Mouse (Mus musculus) limb, embryonic 14.5 days (tissue): ENCODE measurements around the gene Rtn3. TPM values are rescaled to one million over a fixed set of nuclear protein-coding genes. Genes with fewer than 3 reads are reported as not detected.

Experiments used
- ATAC-seq: fragments of 200-750 bp; cut with Nextera tagmentation; 2 replicates; pipeline ENCODE4 v1.8.0; 2017; ENCODE audit warnings: low read depth, moderate number of reproducible peaks, moderate TSS enrichment; ENCODE audit not compliant: low FRiP score
- DNase-seq: peaks from one replicate; pipeline ENCODE4 v3.0.0-alpha.2; 2015; ENCODE audit warnings: low spot score
- H3K27ac ChIP-seq: fragments of 300-500 bp; sonication (generic); replicated peaks from 2 replicates; pipeline ENCODE4 v1.5.1; 2014; ENCODE audit warnings: low read depth, mild to moderate bottlenecking, low read length, moderate library complexity, mixed read lengths
- H3K27me3 ChIP-seq: fragments of 300-500 bp; sonication (generic); 2 replicates; pipeline ENCODE4 v1.6.1; 2014; ENCODE audit warnings: low read length, mixed read lengths; ENCODE audit not compliant: control insufficient read depth, insufficient read depth
- H3K36me3 ChIP-seq: fragments of 300-500 bp; sonication (generic); 2 replicates; pipeline ENCODE4 v1.6.1; 2014; ENCODE audit warnings: mild to moderate bottlenecking, low read length, moderate library complexity, mixed read lengths; ENCODE audit not compliant: control insufficient read depth, insufficient read depth
- H3K4me1 ChIP-seq: fragments of 300-500 bp; sonication (generic); 2 replicates; pipeline ENCODE4 v1.6.1; 2014; ENCODE audit warnings: antibody characterized with exemption, low read length, mixed read lengths; ENCODE audit not compliant: control insufficient read depth, insufficient read depth
- H3K4me2 ChIP-seq: fragments of 300-500 bp; sonication (generic); replicated peaks from 2 replicates; pipeline ENCODE4 v1.6.1; 2014; ENCODE audit warnings: low read depth, mild to moderate bottlenecking, low read length, moderate library complexity; ENCODE audit not compliant: severe bottlenecking
- H3K4me3 ChIP-seq: fragments of 300-500 bp; sonication (generic); replicated peaks from 2 replicates; pipeline ENCODE4 v1.5.1; 2014; ENCODE audit warnings: low read length
- H3K9ac ChIP-seq: fragments of 300-500 bp; sonication (generic); 2 replicates; pipeline ENCODE4 v1.6.1; 2014; ENCODE audit warnings: mild to moderate bottlenecking, low read depth, low read length, moderate library complexity; ENCODE audit not compliant: severe bottlenecking
- H3K9me3 ChIP-seq: fragments of 300-500 bp; sonication (generic); 2 replicates; pipeline ENCODE4 v1.6.1; 2016; ENCODE audit warnings: low read length; ENCODE audit not compliant: control insufficient read depth
- POLR2A ChIP-seq: fragments of 200-500 bp; IDR thresholded peaks from 2 replicates; pipeline ENCODE4 v1.8.0; 2012; ENCODE audit warnings: inconsistent platforms, mild to moderate bottlenecking, moderate library complexity, borderline replicate concordance; ENCODE audit not compliant: insufficient read depth, insufficient read length; ENCODE audit errors: extremely low read depth
- WGBS: fragments of 180-500 bp; shearing (Covaris S2); extraction: QIAGEN DNeasy Blood & Tissue Kit; methylation state at CpG from one replicate; pipeline ENCODE4 v1.1.7; 2014; 5-methylcytosine and 5-hydroxymethylcytosine counted together
- polyA plus RNA-seq, 2 experiments: library from polyadenylated mRNA; depleted of rRNA in 1 of 2; stranded (reverse) in 1 of 2; unstranded in 1 of 2; fragments of >200 nt; fragmentation: Nextera tagmentation in 1 of 2; extraction: Ambion mirVana in 1 of 2; gene quantifications; 2 replicates each; pipeline versions ENCODE4 v1.2.1 to v1.2.3; 2012 to 2014

Rtn3 gene
- polyA plus RNA-seq, 2 experiments, result 107 to 112 TPM

- no peak for DNase-seq
- Histone ChIP-seq H3K4me1 (no peaks in the 10 kb centered on the region), H3K36me3 (peaks cover 14% of the 10 kb centered on the region), H3K27me3 (no peaks in the 10 kb centered on the region), H3K27ac (no peak overlapping the region), H3K9ac (no peak overlapping the region), H3K4me2 (no peak overlapping the region), H3K9me3 (no peaks in the 10 kb centered on the region), H3K4me3 (no peak overlapping the region)
- no peak for ATAC-seq
- TF ChIP-seq POLR2A, result no peak
Measured at GRCm38 (mm10) chr19:7467915-7468314, 15.2 kb downstream of the Rtn3 start.

GRCm38 (mm10) chr19:7459370-7459769 is 23.7 kb downstream of the Rtn3 start:
- ATAC-seq (no peak), DNase-seq (no peak)
- no peaks in the 10 kb centered on the region for H3K4me1 ChIP-seq
- H3K36me3 ChIP-seq, result peaks cover 6% of the 10 kb centered on the region; the same call in 1 of the 2 replicates
- no peak overlapping the region for H3K4me2 ChIP-seq
- H3K27me3 ChIP-seq, result no peaks in the 10 kb centered on the region
- WGBS, result 86% methylated on average over 2 of the region's 2 CpGs
- no peak overlapping the region for H3K4me3 ChIP-seq
- H3K27ac ChIP-seq, result no peak overlapping the region
- no peaks in the 10 kb centered on the region for H3K9me3 ChIP-seq
- TF ChIP-seq POLR2A, result no peak
- H3K9ac ChIP-seq, result no peak overlapping the region

GRCm38 (mm10) chr19:7458901-7459300 is 24.2 kb downstream of the Rtn3 start:
- H3K4me1 ChIP-seq, result no peaks in the 10 kb centered on the region
- H3K9ac ChIP-seq, result no peak overlapping the region

GRCm38 (mm10) chr19:7456803-7457202 is 26.3 kb downstream of the Rtn3 start:
- no peak for DNase-seq
- no peak for TF ChIP-seq POLR2A
- 58% methylated on average over 2 of the region's 2 CpGs for WGBS

More at GRCm38 (mm10) chr19:7458901-7459300, 24.2 kb downstream of the Rtn3 start:
- no peaks in the 10 kb centered on the region for H3K27me3 ChIP-seq
- H3K4me3 ChIP-seq, result no peak overlapping the region
- no peak for TF ChIP-seq POLR2A
- no peak overlapping the region for H3K4me2 ChIP-seq
- H3K27ac ChIP-seq, result no peak overlapping the region
- ATAC-seq, result no peak
- no peak for DNase-seq
- H3K9me3 ChIP-seq, result no peaks in the 10 kb centered on the region
- H3K36me3 ChIP-seq, result peaks cover 6% of the 10 kb centered on the region; the same call in 1 of the 2 replicates

GRCm38 (mm10) chr19:7445596-7445995 is 37.5 kb downstream of the Rtn3 start:
- Histone ChIP-seq H3K9me3 (no peaks in the 10 kb centered on the region), H3K4me3 (no peak overlapping the region), H3K36me3 (peaks cover 7% of the 10 kb centered on the region), H3K27ac (no peak overlapping the region), H3K4me1 (peaks cover 4% of the 10 kb centered on the region; the same call in 1 of the 2 replicates), H3K9ac (no peak overlapping the region), H3K27me3 (no peaks in the 10 kb centered on the region), H3K4me2 (no peak overlapping the region)
- no peak for TF ChIP-seq POLR2A
- DNase-seq (no peak), ATAC-seq (no peak)
- 75% methylated on average over 1 of the region's 1 CpGs for WGBS

More at GRCm38 (mm10) chr19:7456803-7457202, 26.3 kb downstream of the Rtn3 start:
- no peak overlapping the region for H3K9ac ChIP-seq
- no peaks in the 10 kb centered on the region for H3K27me3 ChIP-seq
- ATAC-seq, result no peak
- no peaks in the 10 kb centered on the region for H3K9me3 ChIP-seq
- H3K4me3 ChIP-seq, result no peak overlapping the region
- H3K4me2 ChIP-seq, result no peak overlapping the region
- peaks cover 6% of the 10 kb centered on the region; the same call in 1 of the 2 replicates for H3K36me3 ChIP-seq
- no peak overlapping the region for H3K27ac ChIP-seq
- 0 out of 2 replicates have a peak, but pooled peaks cover under 1% of the 10 kb centered on the region for H3K4me1 ChIP-seq

- H3K9ac ChIP-seq, result no peak overlapping the region
- H3K4me3 ChIP-seq, result no peak overlapping the region
- H3K9me3 ChIP-seq, result no peaks in the 10 kb centered on the region
- no peak overlapping the region for H3K27ac ChIP-seq
- TF ChIP-seq POLR2A, result no peak
- H3K36me3 ChIP-seq, result peaks cover 7% of the 10 kb centered on the region
- ATAC-seq, result no peak
- no peaks in the 10 kb centered on the region for H3K27me3 ChIP-seq
- no peak overlapping the region for H3K4me2 ChIP-seq
- H3K4me1 ChIP-seq, result peaks cover 4% of the 10 kb centered on the region; the same call in 1 of the 2 replicates
- 90% methylated on average over 2 of the region's 2 CpGs for WGBS
- DNase-seq, result no peak
Measured at GRCm38 (mm10) chr19:7445105-7445504, 38.0 kb downstream of the Rtn3 start.
